Mouse (Mus musculus): ENCODE data around the gene Lnpep.

Gene Lnpep

GRCm38 (mm10) chr17:17609523-17609922 lies 15.3 kb downstream of the Lnpep start:
- in situ Hi-C loops (cut with MboI, MseI), result no loop called here

- in situ Hi-C loops (cut with MboI, MseI), result no loop called here
Measured at GRCm38 (mm10) chr17:17608416-17608988, 16.3 kb downstream of the Lnpep start.

GRCm38 (mm10) chr17:17604554-17604953 lies 20.3 kb downstream of the Lnpep start:
- in situ Hi-C loops (cut with MboI, MseI), result no loop called here

GRCm38 (mm10) chr17:17603609-17604008 lies 21.2 kb downstream of the Lnpep start:
- in situ Hi-C loops (cut with MboI, MseI), result no loop called here

- in situ Hi-C loops (cut with MboI, MseI), result no loop called here
Measured at GRCm38 (mm10) chr17:17602786-17603185, 22.1 kb downstream of the Lnpep start.

GRCm38 (mm10) chr17:17602330-17602729 lies 22.5 kb downstream of the Lnpep start:
- in situ Hi-C loops (cut with MboI, MseI), result no loop called here

GRCm38 (mm10) chr17:17600804-17601252 lies 24.0 kb downstream of the Lnpep start:
- in situ Hi-C loops (cut with MboI, MseI), result no loop called here

- in situ Hi-C loops (cut with MboI, MseI), result no loop called here
Measured at GRCm38 (mm10) chr17:17600001-17600400, 24.8 kb downstream of the Lnpep start.

- in situ Hi-C loops (cut with MboI, MseI), result no loop called here
Measured at GRCm38 (mm10) chr17:17598355-17598754, 26.5 kb downstream of the Lnpep start.

GRCm38 (mm10) chr17:17592926-17593325 lies 31.9 kb downstream of the Lnpep start:
- in situ Hi-C loops (cut with MboI, MseI), result no loop called here

GRCm38 (mm10) chr17:17587333-17588047 lies 37.4 kb downstream of the Lnpep start:
- in situ Hi-C loops (cut with MboI, MseI), result no loop called here

GRCm38 (mm10) chr17:17585115-17585514 lies 39.7 kb downstream of the Lnpep start:
- in situ Hi-C loops (cut with MboI, MseI), result no loop called here

- in situ Hi-C loops (cut with MboI, MseI), result no loop called here
Measured at GRCm38 (mm10) chr17:17583896-17584295, 41.0 kb downstream of the Lnpep start.

- in situ Hi-C loops (cut with MboI, MseI), result no loop called here
Measured at GRCm38 (mm10) chr17:17581234-17581633, 43.6 kb downstream of the Lnpep start.

- in situ Hi-C loops (cut with MboI, MseI), result no loop called here
Measured at GRCm38 (mm10) chr17:17576399-17576798, 48.5 kb downstream of the Lnpep start.

GRCm38 (mm10) chr17:17567071-17567470 lies 57.8 kb downstream of the Lnpep start:
- in situ Hi-C loops (cut with MboI, MseI), result no loop called here

GRCm38 (mm10) chr17:17548958-17549357 lies 75.9 kb downstream of the Lnpep start:
- in situ Hi-C loops (cut with MboI, MseI), result no loop called here

- in situ Hi-C loops (cut with MboI, MseI), result no loop called here
Measured at GRCm38 (mm10) chr17:17531338-17531737, 93.5 kb downstream of the Lnpep start.

GRCm38 (mm10) chr17:17516384-17517016 lies 108.3 kb downstream of the Lnpep start:
- in situ Hi-C loops (cut with MboI, MseI), result loop anchor here (10.0 kb wide), 1 partner anchor 1558 kb away; no protein-coding TSS in a partner anchor

GRCm38 (mm10) chr17:17506677-17507076 lies 118.2 kb downstream of the Lnpep start:
- in situ Hi-C loops (cut with MboI, MseI), result no loop called here

GRCm38 (mm10) chr17:17499278-17499677 lies 125.6 kb downstream of the Lnpep start:
- in situ Hi-C loops (cut with MboI, MseI), result no loop called here

GRCm38 (mm10) chr17:17498848-17499247 lies 126.0 kb downstream of the Lnpep start:
- in situ Hi-C loops (cut with MboI, MseI), result no loop called here

- in situ Hi-C loops (cut with MboI, MseI), result no loop called here
Measured at GRCm38 (mm10) chr17:17496730-17497129, 128.1 kb downstream of the Lnpep start.
